Mouse (Mus musculus) retina, embryonic 14.5 days (tissue): ENCODE measurements around the gene Tmem131.

ENCODE experiments used
- DNase-seq: peaks from one replicate; pipeline ENCODE4 v3.0.0-alpha.2; 2015; ENCODE audit warnings: low spot score

The Tmem131 gene

DNA sequence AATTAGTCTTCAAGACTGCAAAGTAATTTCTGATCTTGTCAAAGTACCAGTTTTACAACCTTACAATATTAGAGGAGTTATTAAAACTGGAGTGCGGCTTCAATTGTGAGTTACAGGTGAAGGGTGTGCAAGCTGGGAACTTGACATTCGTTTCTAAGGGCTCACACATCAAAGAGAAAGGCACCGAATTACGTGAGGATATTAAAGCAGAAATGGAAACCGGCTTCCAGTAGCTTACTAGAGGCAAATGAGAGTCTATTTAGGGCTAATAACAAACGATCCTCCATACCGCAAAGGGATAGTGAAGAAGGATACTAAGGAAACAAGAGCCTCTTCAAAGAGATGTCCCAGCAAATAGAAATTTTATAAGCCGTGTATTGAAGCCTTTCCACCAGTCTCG lies 5.1 kb downstream of the Tmem131 start:
- peak; percentile 25 for DNase-seq

DNA sequence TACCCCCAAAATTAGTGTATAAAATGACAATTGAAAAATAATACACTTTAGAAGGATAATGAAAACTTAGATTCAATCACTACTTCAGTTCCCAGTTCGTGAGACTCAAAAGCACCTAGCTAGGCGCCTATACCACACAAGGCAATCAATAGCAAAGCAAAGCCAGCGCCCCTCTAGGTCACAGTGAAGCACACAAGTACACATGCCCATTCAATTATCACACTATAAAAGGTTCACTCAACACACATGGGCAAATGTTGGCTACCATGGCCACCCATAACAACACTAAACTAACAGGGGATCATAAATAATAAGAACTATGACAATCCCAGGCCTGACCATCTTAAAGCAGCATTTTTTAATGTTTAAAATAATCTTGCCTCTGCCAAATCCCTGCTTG lies 5.8 kb downstream of the Tmem131 start:
- peak; percentile 26 for DNase-seq

GRCm38 (mm10) chr1:36937015-36937414 lies 6.5 kb downstream of the Tmem131 start:
- DNase-seq: no peak

- DNase-seq: no peak
These were observed 6.9 kb downstream of the Tmem131 start for GRCm38 (mm10) chr1:36936567-36936966.

GRCm38 (mm10) chr1:36934778-36935177 lies 8.7 kb downstream of the Tmem131 start:
- DNase-seq: no peak

GRCm38 (mm10) chr1:36933965-36934585 lies 9.4 kb downstream of the Tmem131 start:
- no peak for DNase-seq

DNA sequence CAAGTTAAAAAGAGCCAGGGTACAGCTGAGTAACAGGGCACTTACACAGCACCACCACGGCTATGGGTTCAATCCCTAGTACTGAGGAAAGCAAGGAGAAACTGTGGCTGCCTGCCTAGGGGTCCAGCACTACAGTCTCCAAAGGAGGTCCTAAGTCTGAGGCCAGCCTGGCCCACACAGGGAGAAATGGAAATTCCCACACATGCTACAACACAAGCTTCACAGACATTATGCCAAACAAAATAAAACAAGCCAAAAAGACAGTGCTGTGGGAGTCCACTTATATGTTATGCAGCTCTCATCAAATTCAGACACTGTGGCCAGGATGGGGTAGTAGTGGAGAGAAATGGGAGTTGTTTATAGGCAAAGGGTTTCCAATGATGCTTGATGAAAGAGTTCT lies 11.2 kb downstream of the Tmem131 start:
- no peak for DNase-seq

GRCm38 (mm10) chr1:36930911-36931310 lies 12.6 kb downstream of the Tmem131 start:
- DNase-seq: no peak

DNA sequence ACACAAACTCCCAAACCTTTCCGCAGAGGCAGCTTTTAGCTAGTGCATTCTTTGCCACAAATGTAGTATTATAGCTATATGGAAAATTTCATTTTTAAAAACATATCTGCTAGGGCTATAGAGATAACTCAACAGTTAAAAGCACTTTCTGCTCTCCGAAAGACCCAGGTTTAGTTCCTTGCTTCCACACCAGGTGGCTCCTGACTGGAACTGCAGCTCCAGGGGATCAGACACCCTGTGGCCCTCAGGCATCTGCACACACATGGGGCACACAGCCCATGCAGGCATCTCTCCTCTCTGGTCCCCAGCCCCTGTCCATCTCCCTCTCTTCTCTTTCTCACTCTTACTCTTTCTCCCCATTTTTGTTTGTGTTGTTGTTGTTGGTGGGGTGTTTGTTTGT lies 13.5 kb downstream of the Tmem131 start:
- no peak for DNase-seq

GRCm38 (mm10) chr1:36928357-36929330 lies 14.8 kb downstream of the Tmem131 start:
- DNase-seq: no peak

DNA sequence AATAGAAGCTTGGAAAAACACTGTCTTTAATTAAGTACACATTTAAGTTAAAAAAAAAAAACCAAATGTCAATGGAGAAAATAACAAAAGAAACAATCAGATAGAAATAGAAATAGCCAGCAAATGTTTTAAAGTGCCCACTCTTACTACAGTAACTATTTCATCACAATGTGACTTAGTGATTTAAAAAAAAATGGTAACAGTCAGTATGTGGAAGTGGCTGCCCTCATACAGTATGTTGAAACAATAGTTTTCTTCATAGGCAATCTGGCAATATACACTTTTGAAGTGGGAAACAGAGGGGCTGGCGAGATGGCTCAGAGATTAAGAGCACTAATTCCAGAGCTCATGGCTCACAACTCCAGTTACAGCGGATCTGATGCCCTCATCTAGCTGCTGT lies 15.9 kb downstream of the Tmem131 start:
- DNase-seq: no peak

DNA sequence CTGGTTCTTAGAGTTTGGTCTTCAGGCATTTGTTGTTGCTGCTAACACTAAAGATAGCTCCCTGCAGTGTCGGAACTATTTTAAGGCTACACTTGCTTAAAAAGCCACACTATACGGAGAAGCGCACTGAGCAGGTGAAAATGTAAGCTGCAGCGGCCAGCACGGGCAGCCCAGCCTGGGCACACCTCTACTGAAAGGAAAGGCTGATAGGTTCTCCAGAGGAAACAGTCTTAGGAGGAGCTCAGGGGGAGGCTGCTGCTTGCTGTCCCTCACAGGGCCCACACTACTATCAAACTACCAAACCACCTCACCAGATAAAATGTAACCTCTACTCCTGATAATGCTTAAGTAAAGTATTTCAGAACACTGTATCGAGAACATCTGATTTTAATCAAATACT lies 16.7 kb downstream of the Tmem131 start:
- no peak for DNase-seq

- no peak for DNase-seq
These were observed 17.2 kb downstream of the Tmem131 start for GRCm38 (mm10) chr1:36926246-36926645.

- DNase-seq: no peak
These were observed 17.7 kb downstream of the Tmem131 start for GRCm38 (mm10) chr1:36925781-36926180.

DNA sequence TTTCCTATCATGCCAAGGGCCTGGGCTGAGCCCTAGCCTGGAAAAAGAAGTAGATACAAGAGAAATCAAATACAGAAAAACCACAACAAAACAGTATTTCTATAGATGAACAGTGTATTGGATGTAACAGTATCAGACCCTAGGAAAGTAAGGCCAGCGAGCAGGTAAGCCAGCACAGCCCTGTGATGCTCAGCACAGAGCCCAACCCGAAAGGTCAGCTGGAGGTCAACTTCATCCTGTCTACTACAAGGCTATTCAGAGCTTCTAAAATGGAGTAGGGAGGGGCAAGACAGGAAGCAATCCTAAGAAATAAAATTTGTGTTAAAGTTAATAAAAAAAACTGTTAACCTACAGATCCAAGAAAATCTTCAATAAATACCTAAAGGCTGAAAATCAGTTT lies 18.6 kb downstream of the Tmem131 start:
- no peak for DNase-seq

DNA sequence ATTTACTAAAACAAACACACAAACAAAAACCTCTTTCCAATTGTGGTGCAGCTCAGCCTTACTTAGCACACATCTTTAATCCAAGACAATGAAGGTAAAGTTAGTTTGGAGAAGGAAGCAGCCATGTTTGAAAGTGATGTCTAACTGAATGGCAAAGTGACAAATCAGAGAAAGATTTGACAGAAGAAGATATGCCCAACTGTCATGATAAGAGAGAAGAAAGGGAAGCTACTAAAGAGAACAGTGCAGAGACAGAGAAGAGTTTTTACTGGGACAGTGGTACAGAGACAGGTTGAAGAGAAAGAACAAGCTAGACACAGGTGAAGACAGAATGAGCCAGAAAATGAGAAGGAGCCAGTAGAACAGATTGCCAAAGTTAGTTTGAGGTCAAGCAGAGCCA lies 19.6 kb downstream of the Tmem131 start:
- DNase-seq: no peak

- no peak for DNase-seq
These were observed 20.6 kb downstream of the Tmem131 start for GRCm38 (mm10) chr1:36922623-36923421.

- DNase-seq: peak; percentile 11
These were observed 21.7 kb downstream of the Tmem131 start for GRCm38 (mm10) chr1:36921614-36922393.

DNA sequence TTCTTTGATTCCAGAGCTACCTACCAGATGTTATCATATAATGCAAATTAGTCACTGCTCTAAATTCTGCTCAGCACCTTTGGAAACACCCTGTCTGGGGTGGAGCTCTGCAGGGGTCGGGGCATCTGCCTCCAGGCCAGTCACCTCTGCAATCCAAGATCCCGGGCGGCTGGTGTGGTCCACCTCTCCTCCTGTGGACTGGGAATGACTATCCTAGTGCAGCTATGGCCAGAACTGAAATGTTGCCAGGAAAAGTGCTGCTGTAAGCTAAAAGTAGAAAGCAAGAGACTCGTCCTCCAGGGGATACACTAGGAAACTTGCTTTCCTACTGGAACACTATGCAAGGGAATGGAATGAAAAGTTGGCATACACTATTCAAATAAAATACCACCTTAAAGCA lies 22.7 kb downstream of the Tmem131 start:
- no peak for DNase-seq

DNA sequence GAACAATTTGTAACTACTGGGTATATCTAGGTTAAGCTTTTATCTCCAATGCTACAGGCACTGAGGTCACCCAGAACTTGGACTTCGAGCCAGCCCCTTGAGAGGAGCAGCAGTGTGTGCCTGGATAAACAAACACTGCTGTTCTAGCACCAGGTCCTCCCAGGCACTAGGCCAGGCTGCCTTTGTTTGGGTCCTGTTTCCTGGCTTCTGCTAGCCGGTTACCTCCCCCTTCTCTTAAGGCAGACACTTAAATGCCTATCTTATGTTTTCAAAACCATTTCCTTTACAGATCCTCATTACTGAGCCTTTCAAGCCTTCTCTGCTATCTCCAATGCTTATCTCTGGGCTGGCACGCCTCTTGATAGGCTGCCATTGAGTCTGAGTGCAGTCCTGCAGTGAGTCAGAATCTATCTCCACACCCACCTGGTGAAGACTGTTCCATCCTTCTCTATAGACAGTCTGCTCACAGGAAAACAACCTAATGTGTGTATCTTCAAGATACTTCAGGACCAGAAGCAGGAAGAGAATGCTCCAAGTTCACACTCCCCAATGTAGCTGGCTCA lies 23.2 kb downstream of the Tmem131 start:
- DNase-seq: no peak

DNA sequence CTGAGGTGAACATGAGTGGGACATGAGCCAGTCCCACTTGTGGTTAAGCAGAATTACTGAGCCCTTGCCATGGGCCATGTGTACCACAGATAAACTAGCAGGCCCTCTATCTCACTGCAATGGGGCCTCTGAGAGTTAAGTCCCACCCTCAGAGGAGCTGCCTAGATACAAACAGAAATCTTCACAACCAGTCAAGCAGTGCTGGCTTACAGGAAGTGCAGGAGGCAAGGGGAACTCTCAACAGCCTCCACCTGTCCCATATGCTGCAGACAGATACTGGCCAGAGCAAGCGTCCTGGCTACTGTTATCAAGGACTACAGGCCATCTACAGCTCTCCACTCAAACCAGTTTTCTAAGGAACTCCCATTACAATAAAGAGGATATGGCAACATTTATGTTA lies 23.7 kb downstream of the Tmem131 start:
- no peak for DNase-seq
